Mouse (Mus musculus): ENCODE results near the gene Crtac1.

Gene Crtac1

GRCm38 (mm10) chr19:42425208-42425607, 6.4 kb downstream of the Crtac1 start:
- DNase-seq (ENCODE audit: low spot score): no peak

GRCm38 (mm10) chr19:42415042-42415441, 16.5 kb downstream of the Crtac1 start:
- no peak for DNase-seq (ENCODE audit: low spot score)

- no peak for DNase-seq (ENCODE audit: low spot score)
These were observed 21.7 kb downstream of the Crtac1 start for GRCm38 (mm10) chr19:42409856-42410255.

GRCm38 (mm10) chr19:42409226-42409625, 22.4 kb downstream of the Crtac1 start:
- DNase-seq (ENCODE audit: low spot score): no peak

GRCm38 (mm10) chr19:42404364-42404763, 27.2 kb downstream of the Crtac1 start:
- DNase-seq (ENCODE audit: low spot score): no peak

GRCm38 (mm10) chr19:42399974-42400373, 31.6 kb downstream of the Crtac1 start:
- DNase-seq (ENCODE audit: low spot score): no peak

- peak; percentile 2 for DNase-seq (ENCODE audit: low spot score)
These were observed 34.3 kb downstream of the Crtac1 start for GRCm38 (mm10) chr19:42397281-42397680.

- no peak for DNase-seq (ENCODE audit: low spot score)
These were observed 36.6 kb downstream of the Crtac1 start for GRCm38 (mm10) chr19:42394848-42395534.

GRCm38 (mm10) chr19:42393920-42394319, 37.7 kb downstream of the Crtac1 start:
- DNase-seq (ENCODE audit: low spot score): no peak

GRCm38 (mm10) chr19:42392094-42392493, 39.5 kb downstream of the Crtac1 start:
- no peak for DNase-seq (ENCODE audit: low spot score)

- DNase-seq (ENCODE audit: low spot score): no peak
These were observed 42.0 kb downstream of the Crtac1 start for GRCm38 (mm10) chr19:42389574-42389973.

GRCm38 (mm10) chr19:42384981-42385598, 46.5 kb downstream of the Crtac1 start:
- no peak for DNase-seq (ENCODE audit: low spot score)

GRCm38 (mm10) chr19:42380981-42381373, 50.6 kb downstream of the Crtac1 start:
- DNase-seq (ENCODE audit: low spot score): no peak

- DNase-seq (ENCODE audit: low spot score): no peak
These were observed 51.1 kb downstream of the Crtac1 start for GRCm38 (mm10) chr19:42380321-42380980.

- no peak for DNase-seq (ENCODE audit: low spot score)
These were observed 51.8 kb downstream of the Crtac1 start for GRCm38 (mm10) chr19:42379798-42380197.

GRCm38 (mm10) chr19:42377206-42377605, 54.4 kb downstream of the Crtac1 start:
- no peak for DNase-seq (ENCODE audit: low spot score)

GRCm38 (mm10) chr19:42363551-42363950, 68.0 kb downstream of the Crtac1 start:
- no peak for DNase-seq (ENCODE audit: low spot score)

GRCm38 (mm10) chr19:42358406-42358805, 73.2 kb downstream of the Crtac1 start:
- DNase-seq (ENCODE audit: low spot score): no peak

GRCm38 (mm10) chr19:42356854-42357253, 74.7 kb downstream of the Crtac1 start:
- DNase-seq (ENCODE audit: low spot score): no peak

GRCm38 (mm10) chr19:42355476-42355875, 76.1 kb downstream of the Crtac1 start:
- no peak for DNase-seq (ENCODE audit: low spot score)

- DNase-seq (ENCODE audit: low spot score): no peak
These were observed 90.4 kb downstream of the Crtac1 start for GRCm38 (mm10) chr19:42341183-42341582.

GRCm38 (mm10) chr19:42332081-42332736, 99.4 kb downstream of the Crtac1 start:
- no peak for DNase-seq (ENCODE audit: low spot score)

- no peak for DNase-seq (ENCODE audit: low spot score)
These were observed 100.1 kb downstream of the Crtac1 start for GRCm38 (mm10) chr19:42331446-42331845.

All from lung, postnatal 25 days (tissue).